Mouse (Mus musculus) heart, adult 2 months (tissue): ENCODE measurements around the gene Zfp747.

Experiments
- CTCF ChIP-seq: fragments of 200-600 bp; IDR thresholded peaks from 2 replicates; pipeline ENCODE4 v1.8.1; 2022; ENCODE audit warnings: antibody characterized with exemption, mild to moderate bottlenecking, moderate library complexity
- EP300 ChIP-seq: fragments of 200-500 bp; IDR thresholded peaks from 2 replicates; pipeline ENCODE4 v1.6.1; 2011; ENCODE audit warnings: low read depth, low read length, control low read depth; ENCODE audit not compliant: insufficient read depth

DNA sequence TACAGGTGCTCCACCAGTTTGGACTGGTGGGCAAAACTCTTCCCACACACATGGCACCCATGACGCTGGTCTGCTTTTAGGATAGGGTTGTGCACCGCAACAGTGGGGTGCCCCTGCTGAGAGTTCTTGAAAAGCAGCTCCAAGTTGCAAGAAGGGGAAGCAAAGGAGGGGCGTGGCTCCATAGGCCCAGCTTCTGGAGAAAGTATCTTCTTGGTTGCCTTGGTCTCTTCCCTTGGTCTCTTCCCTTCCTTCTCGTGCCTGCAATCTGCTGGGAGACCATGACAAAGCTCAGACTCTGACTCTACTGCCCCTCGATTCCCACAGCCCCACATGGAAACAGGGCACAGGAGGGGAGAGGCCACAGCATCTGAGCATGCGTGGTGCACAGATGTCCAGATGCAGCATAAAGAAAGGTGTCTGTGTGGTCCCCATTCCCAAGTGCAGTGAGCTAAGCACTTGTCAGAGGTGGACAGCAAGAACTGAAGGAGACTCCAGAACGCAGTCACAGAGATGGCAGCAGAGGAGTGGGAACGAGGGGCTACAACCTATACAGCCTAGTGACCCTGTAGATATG is 16.5 kb upstream of the Zfp747 start:
- TF ChIP-seq CTCF, result no peak
- no peak for TF ChIP-seq EP300
